Mouse (Mus musculus) spleen, postnatal 36 days (tissue): ENCODE results near the gene Nadsyn1.
A peak's percentile ranks its signal among the peaks of the same experiment; 100 is the strongest.

Source experiments
- DNase-seq, 2 experiments: peaks; one replicate each; pipeline ENCODE4 v3.0.0; 2022; ENCODE audit warnings: low spot score in 2 of 2, mixed read lengths in 1 of 2

Nadsyn1 gene

GRCm38 (mm10) chr7:143822375-143823265 lies at the start of gene Nadsyn1, which contains the start of gene Dhcr7:
Nadsyn1 (minus strand) TSS chr7:143822849.
Dhcr7 (plus strand) TSS chr7:143823145.
- DNase-seq = peak; percentile 99

- DNase-seq = no peak
These were observed 46.2 kb upstream of the Nadsyn1 start for GRCm38 (mm10) chr7:143868874-143869273.

DNA sequence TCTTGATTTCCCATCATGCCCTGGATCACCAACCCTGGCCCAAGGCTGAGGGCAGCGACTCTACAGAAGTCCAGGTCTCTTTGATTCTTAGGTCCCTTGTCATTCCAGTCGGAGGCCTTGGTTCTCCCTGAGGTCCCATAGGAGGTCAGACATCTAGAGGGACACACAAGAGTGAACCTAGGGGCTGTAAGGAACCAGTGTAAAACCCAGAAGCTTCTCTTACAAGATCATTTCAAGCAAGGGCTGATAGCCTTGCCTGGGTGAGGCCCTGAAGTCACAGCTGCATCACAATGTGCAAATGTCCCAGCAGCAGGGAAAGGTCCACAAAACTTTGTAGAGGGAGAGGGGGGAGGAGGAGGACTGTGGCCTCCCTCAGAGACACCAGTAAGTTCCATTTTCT lies 43.9 kb upstream of the Nadsyn1 start, which contains the start of gene Gm498:
Gene Gm498, plus strand, starts transcription at position 301 of the 400 bp plus-strand sequence.
- DNase-seq = no peak

DNA sequence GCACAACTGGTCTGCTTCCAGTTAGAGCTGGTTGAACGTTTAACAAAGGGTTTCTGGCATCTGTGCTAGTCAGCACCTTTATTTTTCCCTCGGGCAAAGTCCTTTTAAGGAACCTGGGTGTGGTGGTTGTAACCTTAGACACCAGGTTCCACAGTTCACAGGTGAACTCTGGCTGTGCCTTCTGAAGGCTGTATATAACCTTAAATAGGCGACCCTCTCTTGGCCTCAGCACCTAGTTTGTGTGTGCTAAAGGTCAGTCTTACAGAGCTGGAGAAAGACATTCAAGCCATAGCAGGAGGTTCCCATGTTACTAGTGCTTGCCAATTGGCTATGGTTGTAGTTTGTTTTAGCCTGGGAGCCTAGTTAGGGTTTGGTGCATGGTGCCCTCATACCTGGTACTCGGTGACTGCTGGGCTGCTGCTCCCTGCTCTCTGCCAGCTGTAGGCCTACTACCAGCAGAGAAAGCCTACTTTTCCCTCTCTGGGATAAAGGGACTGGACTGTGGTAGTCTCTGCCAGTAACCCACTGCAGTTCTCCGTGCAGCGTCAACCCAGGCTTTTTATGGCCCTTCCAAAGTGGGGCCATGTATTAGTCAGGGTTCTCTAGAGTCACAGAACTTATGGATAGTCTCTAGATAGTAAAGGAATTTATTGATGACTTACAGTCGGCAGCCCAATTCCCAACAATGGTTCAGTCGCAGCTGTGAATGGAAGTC lies 26.3 kb upstream of the Nadsyn1 start:
- DNase-seq = no peak

GRCm38 (mm10) chr7:143848127-143848767 lies 25.6 kb upstream of the Nadsyn1 start:
- DNase-seq = no peak

DNA sequence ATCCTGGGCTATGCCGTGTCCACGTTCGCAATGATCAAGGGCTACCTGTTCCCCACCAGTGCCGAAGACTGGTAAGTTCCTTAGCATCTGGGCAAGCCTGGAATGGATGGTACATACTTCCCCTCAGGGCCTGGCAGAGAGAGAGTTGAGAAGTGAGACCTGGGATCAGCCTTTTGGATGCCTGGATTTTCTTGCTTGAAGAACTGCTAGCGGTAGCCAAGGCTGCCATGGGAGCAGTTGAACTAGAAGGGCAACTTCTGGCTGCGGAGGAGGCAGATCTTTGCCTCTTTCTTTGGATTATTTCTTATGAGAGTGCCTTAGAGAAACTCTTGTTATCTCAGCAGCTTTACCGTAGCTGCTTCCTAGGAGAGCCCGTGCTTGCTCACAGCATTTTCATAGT lies 18.7 kb upstream of the Nadsyn1 start:
- no peak for DNase-seq

- DNase-seq = no peak
These were observed 17.5 kb upstream of the Nadsyn1 start for GRCm38 (mm10) chr7:143840121-143840520.

DNA sequence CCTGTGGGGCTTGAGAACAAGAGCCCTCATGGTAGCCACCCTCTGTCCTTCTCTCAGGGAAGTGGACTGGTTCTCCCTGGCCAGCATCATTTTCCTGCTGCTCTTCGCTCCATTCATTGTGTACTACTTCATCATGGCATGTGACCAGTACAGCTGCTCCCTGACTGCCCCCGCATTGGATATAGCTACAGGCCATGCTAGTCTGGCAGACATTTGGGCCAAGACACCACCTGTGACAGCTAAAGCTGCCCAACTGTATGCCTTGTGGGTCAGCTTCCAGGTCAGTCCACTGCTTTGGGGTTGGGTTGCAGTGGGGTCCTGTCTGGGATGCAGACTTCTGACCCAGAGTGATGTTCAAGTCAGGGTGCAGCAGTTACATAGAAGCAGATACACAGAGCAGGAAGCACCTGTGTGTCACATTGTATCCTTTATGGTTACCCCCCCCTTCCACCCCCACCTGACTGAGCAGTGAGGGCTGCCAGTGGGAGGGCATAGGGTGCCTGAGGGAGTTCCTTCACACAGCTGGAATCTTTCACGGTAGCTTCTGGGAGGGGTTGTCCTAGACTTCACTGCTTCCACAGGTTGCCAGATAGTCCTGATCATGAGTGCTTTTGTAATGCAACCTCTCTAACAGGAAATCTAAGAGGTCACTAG lies 15.2 kb upstream of the Nadsyn1 start:
- no peak for DNase-seq

- DNase-seq = no peak
These were observed 12.3 kb upstream of the Nadsyn1 start for GRCm38 (mm10) chr7:143834972-143835371.

DNA sequence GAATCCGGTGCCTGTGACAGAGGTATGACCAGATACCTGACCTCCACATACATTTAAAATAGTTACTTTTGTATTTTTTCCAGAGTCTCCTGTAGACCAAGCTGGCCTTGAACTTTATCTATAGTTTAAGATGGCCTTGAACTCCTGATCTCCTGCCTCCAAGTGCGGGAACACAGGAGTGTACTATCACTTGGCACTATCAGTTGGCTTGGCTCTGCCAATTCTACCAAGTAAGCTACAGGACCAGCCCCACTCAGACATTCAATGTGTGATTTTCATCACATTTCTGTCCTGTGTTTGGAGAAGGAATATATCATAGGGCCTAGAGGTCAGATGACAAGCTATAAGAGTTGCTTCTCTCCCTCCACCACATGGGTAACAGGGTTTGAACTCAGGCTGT lies 11.7 kb upstream of the Nadsyn1 start:
- no peak for DNase-seq

GRCm38 (mm10) chr7:143833581-143834190 lies 11.0 kb upstream of the Nadsyn1 start:
- DNase-seq = no peak

- DNase-seq = no peak
These were observed 10.0 kb upstream of the Nadsyn1 start for GRCm38 (mm10) chr7:143832611-143833010.

GRCm38 (mm10) chr7:143832196-143832595 lies 9.5 kb upstream of the Nadsyn1 start:
- no peak for DNase-seq

DNA sequence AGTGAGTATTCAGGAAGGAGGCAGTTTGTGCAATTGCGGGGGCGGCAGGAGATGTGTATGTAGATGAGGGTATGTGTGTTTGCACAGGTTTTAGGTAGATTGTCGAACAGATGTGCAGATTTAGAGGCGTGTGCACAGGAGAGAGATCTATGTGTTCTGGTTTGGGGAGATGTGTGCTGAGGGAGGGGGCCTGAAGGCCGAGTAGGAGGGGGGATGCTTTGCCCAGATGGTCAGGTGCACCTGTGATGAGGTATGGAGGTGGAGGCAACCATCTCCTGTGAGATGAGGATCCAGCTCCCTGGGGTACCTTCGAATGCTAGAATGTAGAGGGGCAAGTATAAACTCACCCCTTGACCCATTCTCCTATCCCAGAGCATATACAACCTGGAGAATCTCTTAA lies 7.8 kb upstream of the Nadsyn1 start:
- DNase-seq = no peak

DNA sequence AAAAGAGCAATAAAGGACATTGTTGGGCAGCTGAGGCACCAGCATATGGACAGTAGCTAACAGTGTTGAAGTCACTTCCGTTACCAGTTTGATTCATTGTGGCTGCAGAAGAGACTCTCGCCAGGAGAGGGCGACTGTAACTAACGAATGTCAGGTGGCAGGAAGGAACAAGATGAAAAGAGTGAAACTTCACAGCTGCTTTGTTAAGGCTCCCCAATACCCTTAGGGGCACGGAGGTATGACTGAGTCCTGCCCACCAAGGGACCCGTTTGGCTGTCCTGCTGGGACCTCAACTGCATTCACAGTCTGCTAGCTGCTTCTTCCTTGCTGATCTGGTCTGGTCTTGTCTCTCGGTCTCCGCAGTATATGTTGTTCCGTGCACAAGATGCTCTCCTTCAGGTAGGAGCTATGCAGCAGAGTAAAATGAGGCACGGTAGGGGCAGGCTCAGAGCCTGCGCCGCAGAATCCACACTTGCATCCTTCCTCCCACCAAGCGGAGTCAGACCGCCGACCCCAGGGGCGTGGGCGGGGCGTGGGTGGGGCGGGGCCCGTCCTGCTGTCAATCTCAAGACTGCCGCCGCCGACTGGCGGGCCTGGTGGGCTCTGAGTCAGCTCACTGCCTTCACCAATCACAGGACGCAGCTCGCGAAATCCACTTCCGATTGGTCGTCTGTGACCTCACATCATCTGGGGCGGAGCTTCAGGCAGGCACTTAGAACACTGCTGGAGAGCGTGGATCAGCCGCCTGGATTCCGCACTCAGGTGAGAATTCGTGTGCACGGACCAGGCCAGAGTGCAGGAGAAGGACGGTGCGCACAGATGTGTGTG lies 7.1 kb upstream of the Nadsyn1 start:
- peak; percentile 95 to 96 for DNase-seq

GRCm38 (mm10) chr7:143826985-143827384 lies 4.3 kb upstream of the Nadsyn1 start:
- DNase-seq = no peak

DNA sequence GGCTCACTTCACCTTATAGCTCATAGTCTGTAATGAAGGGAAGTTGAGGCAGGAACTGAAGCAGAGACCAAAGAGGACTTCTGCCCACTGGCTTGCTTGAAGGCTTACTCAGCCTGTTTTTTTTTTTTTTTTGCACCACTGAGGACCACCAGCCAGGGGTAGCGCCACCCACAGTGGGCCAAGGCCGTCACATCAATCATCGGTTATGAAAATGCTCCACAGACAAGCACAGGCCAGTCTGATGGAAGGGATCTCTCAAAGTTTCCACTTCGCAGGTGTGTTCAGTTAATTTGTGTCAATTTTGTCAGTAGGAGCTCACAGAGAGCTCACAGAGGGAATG lies 587 bp upstream of the Nadsyn1 start:
- DNase-seq = no peak

DNA sequence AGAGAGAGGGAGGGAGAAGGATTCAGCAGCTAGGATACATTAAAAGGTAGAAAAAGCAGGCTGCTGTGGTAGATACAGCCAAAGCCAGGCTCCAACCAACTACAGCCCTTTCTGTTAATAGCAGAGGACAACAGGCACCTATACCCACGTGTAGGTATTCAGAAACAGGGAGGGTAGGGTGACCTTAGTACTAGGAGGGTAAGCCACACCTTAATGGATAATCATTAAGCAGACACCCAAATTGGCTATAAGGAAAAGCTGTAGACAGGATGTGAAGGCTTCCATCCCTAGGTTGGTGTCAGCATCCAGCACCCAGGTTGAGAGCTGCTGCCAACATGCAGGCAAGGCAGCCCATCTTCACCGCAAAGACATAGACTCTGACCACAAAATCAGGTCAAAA lies 1.4 kb downstream of the Nadsyn1 start:
- no peak for DNase-seq

- no peak for DNase-seq
These were observed 3.4 kb downstream of the Nadsyn1 start for GRCm38 (mm10) chr7:143819201-143819600.

GRCm38 (mm10) chr7:143808909-143809308 lies 13.7 kb downstream of the Nadsyn1 start:
- no peak for DNase-seq

DNA sequence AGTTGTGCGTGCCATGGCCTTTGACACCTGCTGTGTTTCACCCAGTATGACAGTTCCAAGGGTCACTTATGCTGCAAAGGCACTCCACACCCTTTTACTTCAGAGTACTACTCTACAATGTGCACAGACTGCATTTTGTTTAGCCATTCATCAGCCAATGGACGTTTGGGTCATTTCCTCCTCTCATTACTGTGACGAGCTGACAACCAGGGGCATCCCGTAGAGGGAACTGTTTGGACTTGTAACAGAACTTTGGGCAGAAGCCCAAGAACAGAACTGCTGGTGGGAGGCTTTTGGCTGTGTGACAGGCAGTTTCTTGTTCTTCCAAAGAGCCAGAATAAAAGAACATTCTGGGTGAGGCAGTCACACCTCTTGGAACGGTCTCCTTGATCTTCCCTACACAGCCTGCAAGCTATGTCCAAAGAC lies 17.4 kb downstream of the Nadsyn1 start:
- no peak for DNase-seq
